Mouse (Mus musculus) lung, embryonic 16.5 days (tissue): ENCODE measurements at regions not wholly inside any gene's neighbourhood (a gene's known extent, or its start where the extent isn't known, plus 50 kb on each side); places are given as distances from the start of the nearest gene placed in this dataset.

Source experiments
- ATAC-seq: fragments of 200-750 bp; cut with Nextera tagmentation; 2 replicates; pipeline ENCODE4 v1.8.0; 2017; ENCODE audit warnings: low read depth, mild to moderate bottlenecking, moderate library complexity
- H3K27ac ChIP-seq: fragments of 300-500 bp; sonication (generic); 2 replicates; pipeline ENCODE4 v1.5.1; 2014; ENCODE audit warnings: mild to moderate bottlenecking, control low read depth, low read length
- H3K27me3 ChIP-seq: fragments of 300-500 bp; sonication (generic); 2 replicates; pipeline ENCODE4 v1.6.1; 2014; ENCODE audit warnings: low read depth, low read length, mixed read lengths; ENCODE audit not compliant: control insufficient read depth, insufficient read depth
- H3K36me3 ChIP-seq: fragments of 300-500 bp; sonication (generic); 2 replicates; pipeline ENCODE4 v1.6.1; 2014; ENCODE audit warnings: low read length; ENCODE audit not compliant: control insufficient read depth, insufficient read depth
- H3K4me1 ChIP-seq: fragments of 300-500 bp; sonication (generic); replicated peaks from 2 replicates; pipeline ENCODE4 v1.6.1; 2014; ENCODE audit warnings: low read length, mixed read lengths; ENCODE audit not compliant: control insufficient read depth, insufficient read depth
- H3K4me2 ChIP-seq: fragments of 300-500 bp; sonication (generic); 2 replicates; pipeline ENCODE4 v1.6.1; 2014; ENCODE audit warnings: low read depth, low read length, control low read depth
- H3K4me3 ChIP-seq: fragments of 300-500 bp; sonication (generic); 2 replicates; pipeline ENCODE4 v1.5.1; 2014; ENCODE audit warnings: mild to moderate bottlenecking, low read length, control low read depth
- H3K9ac ChIP-seq: fragments of 300-500 bp; sonication (generic); 2 replicates; pipeline ENCODE4 v1.6.1; 2014; ENCODE audit warnings: low read length, control low read depth
- H3K9me3 ChIP-seq: fragments of 300-500 bp; sonication (generic); 2 replicates; pipeline ENCODE4 v1.6.1; 2016; ENCODE audit warnings: low read length; ENCODE audit not compliant: control insufficient read depth
- WGBS: fragments of 180-500 bp; shearing (Covaris S2); extraction: QIAGEN DNeasy Blood & Tissue Kit; methylation state at CpG from one replicate; pipeline ENCODE4 v1.1.7; 2014; 5-methylcytosine and 5-hydroxymethylcytosine counted together

DNA sequence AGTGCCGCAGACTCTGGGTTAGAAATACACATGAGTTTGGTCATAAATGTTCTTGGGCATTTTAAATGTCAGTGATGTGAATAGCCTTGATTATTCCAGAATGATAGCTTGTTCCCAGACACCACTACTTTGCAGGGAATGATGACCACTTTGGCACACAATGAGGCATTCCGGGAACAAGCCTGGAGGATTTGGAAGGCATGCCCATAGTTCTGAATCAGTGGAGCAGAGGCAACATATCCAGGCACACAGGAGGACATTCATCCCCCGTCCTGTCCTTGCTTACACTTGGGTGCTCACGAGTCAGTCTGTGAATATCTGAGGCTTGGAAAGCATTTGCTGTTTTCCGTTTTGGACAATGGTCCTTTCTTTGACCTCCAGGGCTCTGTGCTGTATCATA lies 158.1 kb upstream of the Gm5148 start:
- H3K4me2 ChIP-seq, result no peak overlapping the region
- ATAC-seq, result no peak
- no peak overlapping the region for H3K4me3 ChIP-seq
- WGBS, result 60% methylated on average over 5 of the region's 5 CpGs
- no peaks in the 10 kb centered on the region for H3K9me3 ChIP-seq
- no peaks in the 10 kb centered on the region for H3K36me3 ChIP-seq
- no peaks in the 10 kb centered on the region for H3K4me1 ChIP-seq
- H3K27ac ChIP-seq, result no peak overlapping the region
- no peak overlapping the region for H3K9ac ChIP-seq
- H3K27me3 ChIP-seq, result no peaks in the 10 kb centered on the region

DNA sequence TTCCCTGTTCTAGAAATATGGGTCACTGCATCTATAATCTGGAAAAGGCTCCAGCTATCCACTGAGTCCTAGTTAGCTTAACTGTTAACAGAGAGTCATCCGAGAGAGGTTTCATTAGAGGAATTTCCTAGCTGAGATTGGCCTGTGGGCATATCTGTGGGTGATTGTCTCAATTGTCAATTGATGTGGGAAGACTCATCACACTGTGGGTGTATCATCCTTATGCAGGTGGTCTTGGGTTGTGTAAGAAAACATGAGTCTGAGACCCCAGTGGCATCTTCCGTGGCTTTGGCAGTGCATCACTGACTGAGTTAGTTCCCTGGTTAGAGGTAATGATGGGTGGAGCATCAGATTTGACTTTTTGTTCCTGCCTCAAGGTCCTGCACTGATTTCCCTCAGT lies 156.7 kb upstream of the Gm5148 start:
- H3K36me3 ChIP-seq, result no peaks in the 10 kb centered on the region
- no peak overlapping the region for H3K9ac ChIP-seq
- WGBS, result 83% methylated on average over 2 of the region's 2 CpGs
- H3K4me1 ChIP-seq, result peaks cover 3% of the 10 kb centered on the region; the same call in 1 of the 2 replicates
- no peaks in the 10 kb centered on the region for H3K27me3 ChIP-seq
- no peak overlapping the region for H3K27ac ChIP-seq
- ATAC-seq, result no peak
- H3K4me2 ChIP-seq, result no peak overlapping the region
- H3K9me3 ChIP-seq, result no peaks in the 10 kb centered on the region
- no peak overlapping the region for H3K4me3 ChIP-seq

DNA sequence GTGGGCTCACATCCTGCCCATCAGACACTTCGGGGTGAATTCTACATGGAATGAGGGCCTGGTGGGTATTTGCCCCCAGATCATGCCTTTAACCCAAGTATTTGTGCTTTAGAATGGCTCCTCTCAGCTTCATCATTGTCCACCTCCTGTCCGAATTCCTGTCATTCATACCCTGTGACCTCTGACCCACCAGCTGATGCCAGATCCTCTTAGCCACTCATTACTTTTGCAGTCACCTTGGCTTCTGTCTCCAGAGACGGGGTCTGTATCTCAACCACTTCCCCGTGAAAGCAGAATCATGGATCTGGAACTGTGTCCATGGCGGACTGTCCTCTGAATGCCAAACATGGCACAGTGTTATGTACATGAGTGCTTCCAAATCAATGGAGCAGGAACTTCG lies 154.8 kb upstream of the Gm5148 start:
- no peak overlapping the region for H3K4me3 ChIP-seq
- H3K9me3 ChIP-seq, result no peaks in the 10 kb centered on the region
- WGBS, result 75% methylated on average over 6 of the region's 6 CpGs
- no peak overlapping the region for H3K27ac ChIP-seq
- H3K4me1 ChIP-seq, result peaks cover 14% of the 10 kb centered on the region; the same call in 1 of the 2 replicates
- H3K36me3 ChIP-seq, result no peaks in the 10 kb centered on the region
- H3K9ac ChIP-seq, result no peak overlapping the region
- ATAC-seq, result no peak
- no peaks in the 10 kb centered on the region for H3K27me3 ChIP-seq
- H3K4me2 ChIP-seq, result no peak overlapping the region

DNA sequence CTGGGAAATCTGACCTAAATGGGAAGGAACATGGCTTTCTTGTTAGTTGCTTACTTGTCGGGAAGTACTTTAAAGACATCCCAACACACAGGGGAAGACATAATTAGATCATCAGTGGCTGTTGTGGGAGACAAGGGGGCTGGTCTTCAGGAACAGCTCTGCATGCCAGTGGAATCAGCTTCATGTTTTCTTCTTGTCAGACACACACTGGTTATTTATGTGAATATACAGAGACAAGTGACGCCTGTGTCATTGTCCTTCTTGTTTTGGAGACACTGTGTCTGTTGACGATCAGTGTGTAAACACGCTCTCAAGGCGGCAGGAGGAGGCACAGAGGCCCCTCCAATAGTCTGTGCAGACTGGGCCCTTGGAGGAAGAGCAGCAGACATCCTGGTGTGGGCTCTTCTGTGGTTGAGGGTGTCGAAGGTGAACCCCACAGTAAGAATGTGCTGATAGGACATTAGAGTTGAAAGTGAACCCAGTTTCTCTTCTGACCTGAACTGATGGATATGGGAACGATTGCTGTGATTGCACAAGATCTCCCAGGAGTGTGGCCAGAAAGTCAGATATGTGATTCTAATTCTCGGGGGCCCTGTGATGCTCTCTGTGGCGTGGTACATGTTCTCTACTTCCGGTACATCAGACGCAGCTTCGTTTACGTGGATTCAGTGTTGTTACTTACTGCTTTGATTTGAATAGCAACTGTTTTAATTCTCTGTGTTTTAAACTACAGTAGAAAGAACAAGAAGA lies 151.9 kb upstream of the Gm5148 start:
- peak overlapping the region; percentile 98 for H3K27ac ChIP-seq
- H3K9ac ChIP-seq, result no peak overlapping the region
- peaks cover 14% of the 10 kb centered on the region; the same call in 1 of the 2 replicates for H3K4me1 ChIP-seq
- no peaks in the 10 kb centered on the region for H3K36me3 ChIP-seq
- H3K9me3 ChIP-seq, result no peaks in the 10 kb centered on the region
- no peak overlapping the region for H3K4me2 ChIP-seq
- H3K27me3 ChIP-seq, result no peaks in the 10 kb centered on the region
- ATAC-seq, result peak; percentile 75
- WGBS, result 44% methylated on average over 13 of the region's 13 CpGs
- H3K4me3 ChIP-seq, result no peak overlapping the region

DNA sequence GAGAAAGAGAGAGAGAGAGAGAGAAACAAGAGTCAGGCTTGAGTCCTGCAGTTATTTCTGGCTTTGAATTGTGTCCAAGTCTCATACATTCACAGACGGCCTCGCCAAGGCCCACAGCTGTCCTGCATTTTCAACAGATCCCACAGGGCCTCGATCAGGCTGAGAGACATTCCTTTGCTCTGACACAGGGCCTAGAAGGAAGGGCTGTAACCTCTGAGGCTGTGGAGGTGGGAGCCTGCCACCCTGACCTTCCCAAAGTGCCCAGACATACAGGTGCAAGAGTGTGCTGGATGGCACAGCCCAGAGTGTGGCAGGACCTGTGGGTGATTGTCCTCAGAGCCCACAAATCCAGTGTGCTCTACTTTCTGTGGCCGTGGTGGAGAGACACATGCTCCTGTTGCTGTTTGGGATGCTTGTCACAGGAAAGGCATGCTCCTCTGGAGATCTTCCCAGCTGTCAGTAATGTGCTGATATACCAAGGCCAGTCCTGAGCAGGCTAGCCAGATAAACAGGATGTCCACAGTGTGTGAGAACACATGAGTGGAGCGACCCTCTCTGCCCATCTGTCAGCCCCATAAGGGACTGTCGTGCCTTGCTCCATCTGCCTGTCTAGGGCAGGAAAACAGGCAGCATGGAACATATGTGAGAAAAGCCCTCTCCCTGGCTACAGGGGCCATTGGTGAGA lies 151.2 kb upstream of the Gm5148 start:
- peak; percentile 97 for ATAC-seq
- Histone ChIP-seq H3K9ac (no peak overlapping the region), H3K27me3 (no peaks in the 10 kb centered on the region), H3K27ac (peak overlapping the region; percentile 98), H3K36me3 (no peaks in the 10 kb centered on the region), H3K4me1 (peaks cover 14% of the 10 kb centered on the region; the same call in 1 of the 2 replicates), H3K9me3 (no peaks in the 10 kb centered on the region), H3K4me3 (no peak overlapping the region), H3K4me2 (no peak overlapping the region)
- 12% methylated on average over 6 of the region's 6 CpGs for WGBS

DNA sequence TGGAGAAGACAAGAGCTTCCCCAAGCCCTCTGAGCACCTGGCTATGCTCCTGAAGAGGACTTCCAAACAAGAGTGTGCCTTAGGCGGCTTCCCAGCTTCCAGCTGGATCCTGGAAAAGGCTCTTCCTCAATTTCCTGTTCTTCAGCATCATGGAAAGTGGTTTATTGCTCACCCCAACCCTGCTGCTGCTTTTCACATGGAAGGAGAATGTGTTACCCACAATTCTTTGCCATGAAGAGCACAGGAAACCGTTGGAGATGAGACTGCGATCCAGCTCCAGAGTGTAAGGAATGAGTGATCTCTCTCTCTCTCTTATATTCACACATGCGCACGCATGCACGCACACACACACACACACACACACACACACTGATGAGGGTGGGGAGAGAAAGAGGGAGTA lies 150.6 kb upstream of the Gm5148 start:
- H3K9ac ChIP-seq, result peak overlapping the region; percentile 17; the same call in 1 of the 2 replicates
- peak; percentile 34 for ATAC-seq
- H3K9me3 ChIP-seq, result no peaks in the 10 kb centered on the region
- peaks cover 14% of the 10 kb centered on the region; the same call in 1 of the 2 replicates for H3K4me1 ChIP-seq
- no peak overlapping the region for H3K4me3 ChIP-seq
- no peaks in the 10 kb centered on the region for H3K36me3 ChIP-seq
- no peaks in the 10 kb centered on the region for H3K27me3 ChIP-seq
- H3K27ac ChIP-seq, result peak overlapping the region; percentile 98
- WGBS, result 44% methylated on average over 6 of the region's 6 CpGs
- no peak overlapping the region for H3K4me2 ChIP-seq

DNA sequence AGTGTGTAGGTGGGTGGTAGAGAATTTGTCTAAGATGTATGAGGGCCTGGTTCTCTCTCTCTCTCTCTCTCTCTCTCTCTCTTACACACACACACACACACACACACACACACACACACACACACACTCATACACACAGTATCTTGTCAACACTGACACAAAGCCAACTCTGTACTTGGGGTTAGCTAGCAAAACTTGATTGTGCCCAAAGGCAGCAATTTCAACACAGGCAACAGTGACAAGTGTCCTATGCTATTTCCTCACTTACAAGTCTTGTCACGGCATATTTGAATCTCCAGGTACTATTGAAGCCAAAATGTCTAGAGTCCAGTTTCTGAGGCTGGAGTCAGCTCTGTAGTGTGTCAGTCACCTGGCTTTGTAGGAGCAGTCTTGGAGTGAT lies 150.1 kb upstream of the Gm5148 start:
- Histone ChIP-seq H3K9ac (no peak overlapping the region), H3K4me1 (peaks cover 14% of the 10 kb centered on the region; the same call in 1 of the 2 replicates), H3K27ac (peak overlapping the region; percentile 98), H3K27me3 (no peaks in the 10 kb centered on the region), H3K36me3 (no peaks in the 10 kb centered on the region), H3K4me2 (no peak overlapping the region), H3K9me3 (no peaks in the 10 kb centered on the region), H3K4me3 (no peak overlapping the region)
- WGBS, result 57% methylated on average over 1 of the region's 1 CpGs
- ATAC-seq, result no peak

DNA sequence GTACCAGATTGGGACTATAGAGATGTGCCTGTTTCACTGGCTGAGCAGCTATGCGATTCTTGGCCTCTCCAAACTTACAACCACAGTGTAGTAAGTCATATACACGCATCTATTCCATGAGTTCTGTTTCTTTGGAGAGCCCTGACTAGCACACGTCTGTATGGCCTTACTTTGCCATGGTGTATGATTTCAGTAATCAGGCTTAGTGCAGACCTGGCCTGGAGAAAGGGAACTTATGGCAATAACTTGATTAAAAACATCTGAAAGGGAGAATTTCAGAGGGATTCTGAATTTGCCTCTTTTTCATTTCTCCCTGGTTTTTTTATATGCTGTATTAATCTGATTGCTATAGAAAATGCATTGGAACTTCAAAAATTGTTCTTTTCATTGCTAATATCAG lies 148.0 kb upstream of the Gm5148 start:
- Histone ChIP-seq H3K36me3 (no peaks in the 10 kb centered on the region), H3K4me1 (peaks cover 20% of the 10 kb centered on the region; the same call in 1 of the 2 replicates), H3K4me2 (no peak overlapping the region), H3K4me3 (no peak overlapping the region), H3K27ac (no peak overlapping the region), H3K9me3 (no peaks in the 10 kb centered on the region), H3K9ac (no peak overlapping the region), H3K27me3 (no peaks in the 10 kb centered on the region)
- no peak for ATAC-seq
- 86% methylated on average over 3 of the region's 3 CpGs for WGBS

DNA sequence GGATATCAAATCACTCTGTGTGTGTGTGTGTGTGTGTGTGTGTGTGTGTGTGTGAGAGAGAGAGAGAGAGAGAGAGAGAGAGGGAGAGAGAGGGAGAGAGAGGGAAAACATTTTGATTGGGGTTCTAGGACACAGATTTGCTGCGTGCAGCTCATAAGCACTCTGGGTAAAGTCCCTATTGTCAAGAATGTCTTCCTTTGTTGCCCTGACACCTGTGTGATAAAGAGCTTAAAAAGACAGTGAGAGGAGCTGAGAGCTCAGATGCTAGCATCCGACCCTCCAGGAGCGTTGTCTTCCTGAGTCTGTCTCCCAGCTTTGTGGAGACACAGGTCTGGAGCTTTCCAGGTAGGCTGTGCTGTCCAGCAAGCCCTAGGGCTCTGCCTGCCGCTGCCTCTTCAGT lies 146.8 kb upstream of the Gm5148 start:
- Histone ChIP-seq H3K4me1 (peaks cover 17% of the 10 kb centered on the region; the same call in 1 of the 2 replicates), H3K27ac (no peak overlapping the region), H3K4me2 (no peak overlapping the region), H3K9me3 (no peaks in the 10 kb centered on the region), H3K9ac (no peak overlapping the region), H3K27me3 (no peaks in the 10 kb centered on the region), H3K4me3 (no peak overlapping the region), H3K36me3 (no peaks in the 10 kb centered on the region)
- WGBS, result 61% methylated on average over 4 of the region's 4 CpGs
- ATAC-seq, result no peak
